8 mouse cellular contexts compared by ENCODE assay signal in genomic region chr8:69775149-69775534, GRCm38 (mm10). TPM values are rescaled to one million over a fixed set of nuclear protein-coding genes. Genes with fewer than 3 reads are reported as not detected.
A peak's percentile ranks its signal among the peaks of the same experiment; 100 is the strongest.
DNase-seq lines count a peak whose midpoint lies in the region; ATAC-seq and TF ChIP-seq lines count a peak whose summit lies in the region.

No protein-coding gene starts in this region.

- WGBS in heart, embryonic 11.5 days (ENCODE audit: insufficient replicate concordance): 60% methylated on average over 2 of the region's 2 CpGs
- WGBS in forebrain, embryonic 16.5 days: 55% methylated on average over 2 of the region's 2 CpGs
- WGBS in macrophage (ENCODE audit: missing documents): 40% methylated on average over 2 of the region's 2 CpGs

- peaks cover 15% of the 10 kb centered on the region for H3K4me1 ChIP-seq in heart, embryonic 11.5 days (ENCODE audit: control insufficient read depth, insufficient read depth, low read length)
- peaks cover 5 to 28% of the 10 kb centered on the region in 2 experiments for H3K4me1 ChIP-seq in CH12.LX (ENCODE audit: control insufficient read depth in 1 of 2, insufficient read depth in 2 of 2)
- peaks cover 24% of the 10 kb centered on the region for H3K4me1 ChIP-seq in forebrain, embryonic 16.5 days (replicated peaks; ENCODE audit: control insufficient read depth, insufficient read depth, low read length)

- no peak for TF ChIP-seq POLR2A in CH12.LX (IDR thresholded peaks at IDR 0.05; ENCODE audit: low read depth, low read length)

- no peak overlapping the region; the same call in 1 of the 2 replicates for H3K9ac ChIP-seq in heart, embryonic 11.5 days (ENCODE audit: low read depth, low read length)
- no peak overlapping the region for H3K9ac ChIP-seq in CH12.LX (ENCODE audit: insufficient read depth, low read depth)
- H3K9ac ChIP-seq in forebrain, embryonic 16.5 days (replicated peaks; ENCODE audit: low read depth, low read length): peak overlapping the region; percentile 47

- in situ Hi-C loops in CH12.LX (cut with MboI; ENCODE audit: low pct_ligation_motif_present, low pct_unique_long_range_greater_than_20kb, low sequenced_read_pairs): no loop called here

- TF ChIP-seq CTCF in CH12.LX (conservative IDR thresholded peaks at IDR 0.05 in 1 of 2, IDR thresholded peaks at IDR 0.05 in 1 of 2; ENCODE audit: low read depth in 2 of 2, low read length in 2 of 2): no peak

- DNase-seq in heart, adult 9 months (ENCODE audit: low spot score in 2 of 2): no peak
- DNase-seq in CH12.LX (ENCODE audit: extremely low read depth): no peak
- no peak for DNase-seq in left cerebral cortex, adult 18-20 months (ENCODE audit: low spot score in 2 of 2)
- no peak for DNase-seq in spleen, adult 18-20 months
- no peak for DNase-seq in B cell, adult 2 months

- no peaks in the 10 kb centered on the region for H3K36me3 ChIP-seq in heart, embryonic 11.5 days (ENCODE audit: control insufficient read depth, insufficient read depth, low read length)
- H3K36me3 ChIP-seq in CH12.LX (replicated peaks in 1 of 2; ENCODE audit: control insufficient read depth in 1 of 2, insufficient read depth in 1 of 2, low read length in 1 of 2) (peaks cover 9 to 28% of the 10 kb centered on the region in 2 experiments), macrophage (ENCODE audit: inconsistent target) (no peaks in the 10 kb centered on the region; the same call in 1 of the 2 replicates)
- no peaks in the 10 kb centered on the region for H3K36me3 ChIP-seq in forebrain, embryonic 16.5 days (ENCODE audit: control insufficient read depth, insufficient read depth)

- no peak; the same call in 1 of the 2 replicates for ATAC-seq in heart, embryonic 11.5 days (replicated peaks; ENCODE audit: insufficient number of reproducible peaks, low FRiP score, low TSS enrichment)
- ATAC-seq in forebrain, embryonic 16.5 days: no peak

- TF ChIP-seq EP300 in CH12.LX (IDR thresholded peaks at IDR 0.05; ENCODE audit: low read length): no peak

- H3K79me2 ChIP-seq in CH12.LX (replicated peaks; ENCODE audit: control insufficient read depth, extremely low read depth, insufficient read depth, poor library complexity, severe bottlenecking) (peaks cover 38% of the 10 kb centered on the region), macrophage (ENCODE audit: inconsistent target) (peaks cover 43% of the 10 kb centered on the region)

- no peak overlapping the region for H3K27ac ChIP-seq in heart, embryonic 11.5 days (ENCODE audit: low read depth, low read length)
- no peak overlapping the region for H3K27ac ChIP-seq in CH12.LX (ENCODE audit: insufficient read depth, low read depth)
- peak overlapping the region; percentile 62 for H3K27ac ChIP-seq in forebrain, embryonic 16.5 days (ENCODE audit: low read length)
- peak overlapping the region; percentile 21; the same call in 1 of the 2 replicates for H3K27ac ChIP-seq in macrophage

- no peaks in the 10 kb centered on the region for H3K9me3 ChIP-seq in heart, embryonic 11.5 days (replicated peaks; ENCODE audit: control insufficient read depth, low read length)
- H3K9me3 ChIP-seq in CH12.LX (replicated peaks; ENCODE audit: low read length): no peaks in the 10 kb centered on the region
- H3K9me3 ChIP-seq in forebrain, embryonic 16.5 days (ENCODE audit: control insufficient read depth, low read length): no peaks in the 10 kb centered on the region

- dilution Hi-C loops in CH12.LX (cut with MboI; ENCODE audit: extremely low pct_ligation_motif_present, extremely low pct_unique_long_range_greater_than_20kb, low sequenced_read_pairs): no loop called here

- H3K4me2 ChIP-seq in heart, embryonic 11.5 days: peak overlapping the region; percentile 57
- peak overlapping the region; percentile 32; the same call in 1 of the 2 replicates for H3K4me2 ChIP-seq in CH12.LX (ENCODE audit: insufficient read depth, low read depth, poor library complexity, severe bottlenecking)
- peak overlapping the region; percentile 44 for H3K4me2 ChIP-seq in forebrain, embryonic 16.5 days (ENCODE audit: low read length)

- TF ChIP-seq RAD21 in CH12.LX (IDR thresholded peaks at IDR 0.05; ENCODE audit: low read depth, low read length): no peak

- no peaks in the 10 kb centered on the region for H3K27me3 ChIP-seq in heart, embryonic 11.5 days (ENCODE audit: control insufficient read depth, insufficient read depth, low read length)
- H3K27me3 ChIP-seq in CH12.LX (replicated peaks): no peaks in the 10 kb centered on the region
- H3K27me3 ChIP-seq in forebrain, embryonic 16.5 days (replicated peaks; ENCODE audit: control insufficient read depth, insufficient read depth, low read length): no peaks in the 10 kb centered on the region

- H3K4me3 ChIP-seq in heart, embryonic 11.5 days (ENCODE audit: low read depth, low read length): peak overlapping the region; percentile 85
- H3K4me3 ChIP-seq in CH12.LX (replicated peaks in 1 of 3; ENCODE audit: low read depth in 2 of 3, low read length in 2 of 3, poor library complexity in 1 of 3): peak overlapping the region; percentile 11 to 90 (median 38)
- peak overlapping the region; percentile 63 for H3K4me3 ChIP-seq in forebrain, embryonic 16.5 days (replicated peaks; ENCODE audit: low read length)
- H3K4me3 ChIP-seq in macrophage (ENCODE audit: inconsistent target): peak overlapping the region; percentile 31; the same call in 1 of the 2 replicates

RNA-seq across cellular contexts. Expression of gene Gm20422, which starts 0.5 kb away (rescaled TPM):
- polyA plus RNA-seq in heart, embryonic 11.5 days (2014; fragmentation: Nextera tagmentation; extraction: Ambion mirVana): 1.8 TPM in 1 of 2 replicates, not detected in the other
- total RNA-seq in CH12.LX (2012; rRNA removed) (1.4 and 2.1 TPM in 2 replicates), CH12.LX (2014; rRNA removed) (0.49 and 1.6 TPM in 2 replicates)
- polyA plus RNA-seq in CH12.LX (2012; ENCODE audit: insufficient read length, low read depth) (2.0 and 2.8 TPM in 2 replicates), macrophage (2018) (0.75 TPM in 1 of 3 replicates, not detected in the others)
- 0.35 and 0.97 TPM in 2 replicates for polyA plus RNA-seq in forebrain, embryonic 16.5 days (2015; fragmentation: Nextera tagmentation; extraction: Ambion mirVana)
- 1 to 10 TPM in 4 of 26 experiments, not detected in 22; 2.1 to 2.8 (median 2.3) TPM for total RNA-seq in macrophage (2018; cell fraction: chromatin; rRNA removed)
- total RNA-seq in macrophage (2018; cell fraction: cytosol; rRNA removed): under 1 TPM in 16 of 26 experiments, not detected in 10; 0.17 to 0.66 (median 0.35) TPM
- 1 to 10 TPM in 4 of 26 experiments, under 1 TPM in 2, not detected in 20; 0.83 to 4.9 (median 1.3) TPM for total RNA-seq in macrophage (2018; cell fraction: nucleus; rRNA removed)
- total RNA-seq in left cerebral cortex, adult 18-20 months (2021): 1 to 10 TPM in 1 of 2 experiments, not detected in 1; 1.3 TPM

RNA-seq across cellular contexts. Expression of gene Atp13a1, which starts 15.8 kb away (rescaled TPM):
- 25.6 and 30.9 TPM in 2 replicates for polyA plus RNA-seq in heart, embryonic 11.5 days (2014; fragmentation: Nextera tagmentation; extraction: Ambion mirVana)
- 53.3 and 58.4 TPM in 2 replicates for total RNA-seq in CH12.LX (2012; rRNA removed)
- 36.6 and 36.8 TPM in 2 replicates for total RNA-seq in CH12.LX (2014; rRNA removed)
- polyA plus RNA-seq in CH12.LX (2012; ENCODE audit: insufficient read length, low read depth): 46.9 and 51.0 TPM in 2 replicates
- polyA plus RNA-seq in forebrain, embryonic 16.5 days (2015; fragmentation: Nextera tagmentation; extraction: Ambion mirVana): 57.1 and 58.0 TPM in 2 replicates
- total RNA-seq in macrophage (2018; cell fraction: chromatin; rRNA removed): 100 to 1,000 TPM in 12 of 26 experiments, 10 to 100 TPM in 14; 32.3 to 154 (median 98.5) TPM
- total RNA-seq in macrophage (2018; cell fraction: cytosol; rRNA removed): 10 to 100 TPM; 17.5 to 59.6 (median 33.2) TPM
- 100 to 1,000 TPM in 6 of 26 experiments, 10 to 100 TPM in 20; 34.5 to 121 (median 73.9) TPM for total RNA-seq in macrophage (2018; cell fraction: nucleus; rRNA removed)
- polyA plus RNA-seq in macrophage (2018): 22.5 to 33.4 TPM (median 32.7 TPM) in 3 replicates
- 10 to 100 TPM; 36.2 to 36.4 TPM for total RNA-seq in left cerebral cortex, adult 18-20 months (2021)

RNA-seq across cellular contexts. Expression of gene Zfp866, which starts 15.8 kb away (rescaled TPM):
- polyA plus RNA-seq in heart, embryonic 11.5 days (2014; fragmentation: Nextera tagmentation; extraction: Ambion mirVana): 19.1 and 20.0 TPM in 2 replicates
- total RNA-seq in CH12.LX (2012; rRNA removed) (14.3 and 15.4 TPM in 2 replicates), CH12.LX (2014; rRNA removed) (14.8 and 16.0 TPM in 2 replicates)
- polyA plus RNA-seq in CH12.LX (2012; ENCODE audit: insufficient read length, low read depth) (14.4 and 15.6 TPM in 2 replicates), macrophage (2018) (10.1 to 11.2 TPM (median 10.2 TPM) in 3 replicates)
- 48.5 and 51.0 TPM in 2 replicates for polyA plus RNA-seq in forebrain, embryonic 16.5 days (2015; fragmentation: Nextera tagmentation; extraction: Ambion mirVana)
- 10 to 100 TPM; 19.0 to 65.8 (median 42.5) TPM for total RNA-seq in macrophage (2018; cell fraction: chromatin; rRNA removed)
- total RNA-seq in macrophage (2018; cell fraction: cytosol; rRNA removed): 10 to 100 TPM in 5 of 26 experiments, 1 to 10 TPM in 21; 4.1 to 14.2 (median 7.3) TPM
- 10 to 100 TPM; 18.3 to 69.8 (median 32.9) TPM for total RNA-seq in macrophage (2018; cell fraction: nucleus; rRNA removed)
- total RNA-seq in left cerebral cortex, adult 18-20 months (2021): 10 to 100 TPM; 26.6 to 27.8 TPM

RNA-seq across cellular contexts. Expression of gene Zfp963, which starts 25.4 kb away (rescaled TPM):
- 3.6 and 4.0 TPM in 2 replicates for polyA plus RNA-seq in heart, embryonic 11.5 days (2014; fragmentation: Nextera tagmentation; extraction: Ambion mirVana)
- 1.9 and 2.2 TPM in 2 replicates for total RNA-seq in CH12.LX (2012; rRNA removed)
- total RNA-seq in CH12.LX (2014; rRNA removed): 4.8 and 6.0 TPM in 2 replicates
- polyA plus RNA-seq in CH12.LX (2012; ENCODE audit: insufficient read length, low read depth): 4.7 and 5.5 TPM in 2 replicates
- 9.6 and 10.0 TPM in 2 replicates for polyA plus RNA-seq in forebrain, embryonic 16.5 days (2015; fragmentation: Nextera tagmentation; extraction: Ambion mirVana)
- 10 to 100 TPM in 14 of 26 experiments, 1 to 10 TPM in 12; 1.3 to 14.3 (median 10.2) TPM for total RNA-seq in macrophage (2018; cell fraction: chromatin; rRNA removed)
- total RNA-seq in macrophage (2018; cell fraction: cytosol; rRNA removed): 1 to 10 TPM in 24 of 26 experiments, under 1 TPM in 2; 0.80 to 4.2 (median 2.5) TPM
- total RNA-seq in macrophage (2018; cell fraction: nucleus; rRNA removed): 10 to 100 TPM in 7 of 26 experiments, 1 to 10 TPM in 19; 1.1 to 13.4 (median 8.3) TPM
- polyA plus RNA-seq in macrophage (2018): 3.1 to 6.2 TPM (median 3.8 TPM) in 3 replicates
- 1 to 10 TPM; 2.6 to 5.1 TPM for total RNA-seq in left cerebral cortex, adult 18-20 months (2021)

RNA-seq across cellular contexts. Expression of gene Gmip, which starts 33.3 kb away (rescaled TPM):
- polyA plus RNA-seq in heart, embryonic 11.5 days (2014; fragmentation: Nextera tagmentation; extraction: Ambion mirVana): 5.2 and 7.8 TPM in 2 replicates
- total RNA-seq in CH12.LX (2012; rRNA removed): 48.1 and 49.2 TPM in 2 replicates
- total RNA-seq in CH12.LX (2014; rRNA removed): 22.2 and 25.4 TPM in 2 replicates
- polyA plus RNA-seq in CH12.LX (2012; ENCODE audit: insufficient read length, low read depth): 54.3 and 81.8 TPM in 2 replicates
- 40.0 and 51.7 TPM in 2 replicates for polyA plus RNA-seq in forebrain, embryonic 16.5 days (2015; fragmentation: Nextera tagmentation; extraction: Ambion mirVana)
- 100 to 1,000 TPM; 198 to 509 (median 387) TPM for total RNA-seq in macrophage (2018; cell fraction: chromatin; rRNA removed)
- total RNA-seq in macrophage (2018; cell fraction: cytosol; rRNA removed): 10 to 100 TPM; 44.6 to 85.6 (median 59.1) TPM
- total RNA-seq in macrophage (2018; cell fraction: nucleus; rRNA removed): 100 to 1,000 TPM; 117 to 298 (median 210) TPM
- polyA plus RNA-seq in macrophage (2018): 53.5 to 77.1 TPM (median 60.5 TPM) in 3 replicates
- 10 to 100 TPM in 1 of 2 experiments, 1 to 10 TPM in 1; 9.0 to 12.8 TPM for total RNA-seq in left cerebral cortex, adult 18-20 months (2021)

Comparison
In these comparisons a context has a peak if more than half of its experiments do, and no peak if none do; other contexts are left out.
1. H3K27ac ChIP-seq: peak in forebrain, embryonic 16.5 days (single experiment) and macrophage (single experiment); none in heart, embryonic 11.5 days (single experiment) and CH12.LX (single experiment).
2. H3K4me3 ChIP-seq: peak in every context shown above with its lines; median percentile 85 in heart, embryonic 11.5 days; 63 in forebrain, embryonic 16.5 days; 38 in CH12.LX; 31 in macrophage.
3. Peak in every context shown above with its lines, with median percentiles within 50 percentile points of each other: H3K4me2 ChIP-seq.